Mouse (Mus musculus): Measurements from ENCODE around the gene Rhog.
A peak's percentile ranks its signal among the peaks of the same experiment; 100 is the strongest.
"Not testable (repeated sequence)": the region's sequence is repeated elsewhere in the genome, so short reads cannot be mapped to it uniquely, and the experiment has no call there.

Rhog gene

DNA sequence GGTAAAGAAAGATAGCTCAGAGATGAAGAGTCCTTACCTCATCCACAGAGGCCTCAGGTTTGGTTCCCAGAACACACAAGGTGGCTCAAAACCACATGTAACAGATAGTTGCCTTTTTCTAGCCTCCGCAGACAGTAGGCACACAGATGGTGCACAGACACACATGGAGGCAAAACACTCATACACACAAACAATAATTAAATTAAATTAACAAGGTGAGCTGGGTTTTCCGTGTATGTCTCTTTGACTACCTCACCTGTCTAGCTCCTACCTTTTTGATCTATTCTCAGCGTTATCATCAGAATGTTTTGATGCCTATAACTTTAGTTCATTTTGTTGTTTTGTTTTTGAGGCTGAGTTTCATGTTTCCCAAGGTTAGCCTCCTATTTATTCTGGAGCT is at the start of gene Rhog:
Gene Rhog (minus strand): TSS at position 101 of the 400 bp plus-strand sequence.
- DNase-seq (ENCODE audit: low spot score), result no peak

DNA sequence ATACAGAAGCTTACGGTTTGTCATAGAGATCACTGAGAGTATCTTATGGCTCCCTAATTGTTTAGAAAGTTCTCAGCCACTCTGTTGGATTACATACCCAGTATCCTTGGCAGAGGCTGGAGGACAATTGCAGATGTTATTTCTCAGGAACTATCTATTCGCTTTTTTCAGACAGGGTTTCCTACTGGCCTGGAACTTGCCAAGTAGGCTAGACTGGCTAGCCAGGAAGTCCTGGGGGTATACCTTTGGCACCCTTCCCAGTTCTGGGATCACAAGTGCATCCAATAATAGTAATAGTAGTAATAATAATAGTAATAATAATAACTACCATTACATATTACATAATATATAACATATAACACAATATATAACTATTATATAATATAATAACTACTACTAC is 49.7 kb upstream of the Rhog start:
- DNase-seq (ENCODE audit: low spot score), result no peak

DNA sequence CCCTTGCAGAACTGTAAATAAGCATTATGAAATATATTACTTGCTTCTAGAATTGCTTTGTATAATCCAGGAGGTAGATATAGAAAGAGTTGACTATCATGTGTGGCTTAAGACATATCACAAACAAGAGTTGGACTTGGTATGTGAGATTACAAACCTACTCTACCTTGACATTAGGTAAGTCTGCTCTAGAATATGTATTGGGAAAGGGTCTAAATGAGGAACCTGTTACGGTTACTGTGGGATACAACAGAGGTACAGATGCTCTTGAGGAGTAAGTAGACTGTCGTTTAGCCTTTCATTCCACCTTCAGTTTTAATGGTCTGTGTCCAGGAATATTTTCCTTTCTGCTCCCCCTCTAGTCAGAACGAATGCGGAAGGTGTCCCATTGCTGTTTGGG is 46.6 kb upstream of the Rhog start:
- no peak for DNase-seq (ENCODE audit: low spot score)

DNA sequence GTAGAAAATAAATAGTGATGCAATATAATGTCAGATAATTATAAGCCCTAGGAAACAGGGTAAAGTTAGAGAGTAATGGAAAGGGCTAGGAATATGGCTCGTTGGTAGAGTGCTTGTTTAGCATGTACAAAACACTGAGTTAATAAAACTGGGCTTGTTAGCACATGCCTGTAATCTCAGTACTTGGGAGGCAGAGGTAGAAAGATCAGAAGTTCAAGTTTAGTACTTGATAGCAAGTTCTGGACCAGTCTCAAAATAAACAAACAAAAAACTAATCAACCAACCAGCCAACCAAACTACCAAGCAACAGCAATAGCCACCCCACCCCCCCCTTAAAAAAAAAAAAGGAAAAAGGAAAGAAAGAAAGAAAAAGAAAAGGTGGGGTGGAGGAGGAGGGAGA is 44.9 kb upstream of the Rhog start:
- no peak for DNase-seq (ENCODE audit: low spot score)

- peak; percentile 32 for DNase-seq (ENCODE audit: low spot score)
Observed at GRCm38 (mm10) chr7:102293234-102293633, 37.4 kb upstream of the Rhog start.

- no peak for DNase-seq (ENCODE audit: low spot score)
Observed at GRCm38 (mm10) chr7:102292228-102292627, 36.4 kb upstream of the Rhog start.

- DNase-seq (ENCODE audit: low spot score), result no peak
Observed at GRCm38 (mm10) chr7:102289466-102289865, 33.6 kb upstream of the Rhog start.

DNA sequence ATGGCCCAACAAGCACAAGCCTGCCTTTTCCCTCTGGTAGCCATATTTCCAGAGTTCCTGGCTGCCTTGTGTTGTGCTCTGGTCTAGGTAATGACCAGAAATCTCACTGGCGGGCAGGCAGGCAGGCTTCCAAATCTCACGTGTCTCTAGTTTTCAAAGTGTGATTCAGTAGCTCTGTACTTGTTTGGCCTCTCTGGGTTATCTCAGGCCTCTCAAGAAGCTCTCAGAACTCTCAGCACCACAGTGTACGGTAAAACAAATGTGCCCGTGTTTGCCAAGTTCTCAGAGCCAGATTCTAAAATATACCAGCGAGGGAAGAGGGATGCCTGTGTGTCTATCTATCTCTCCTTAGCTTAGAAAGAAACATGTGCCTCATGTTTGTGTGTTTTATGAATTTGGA is 26.4 kb upstream of the Rhog start:
- no peak for DNase-seq (ENCODE audit: low spot score)

DNA sequence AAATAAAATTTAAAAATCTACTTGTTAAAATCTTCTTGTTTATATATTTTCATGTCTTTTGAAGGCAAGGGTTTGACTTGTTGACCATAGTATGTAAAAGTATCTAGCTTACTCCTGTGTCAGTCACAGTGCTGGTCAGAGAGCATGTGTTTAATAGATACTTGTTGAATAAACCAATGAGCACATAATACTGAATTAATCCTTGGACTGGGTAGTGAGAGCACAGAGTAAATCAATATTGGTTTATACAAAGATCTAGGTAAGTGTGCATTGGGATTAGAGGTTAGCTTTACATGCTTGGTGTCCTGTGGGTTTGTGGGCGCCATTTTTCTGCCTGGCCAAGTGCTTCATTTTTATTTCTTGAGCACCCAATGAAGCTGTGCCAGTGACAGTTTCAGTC is 25.5 kb upstream of the Rhog start:
- no peak for DNase-seq (ENCODE audit: low spot score)

GRCm38 (mm10) chr7:102272422-102272948 is 16.6 kb upstream of the Rhog start:
- DNase-seq (ENCODE audit: low spot score), result no peak

- DNase-seq (ENCODE audit: low spot score), result no peak
Observed at GRCm38 (mm10) chr7:102268395-102268748, 12.5 kb upstream of the Rhog start.

GRCm38 (mm10) chr7:102267601-102268394 is 11.9 kb upstream of the Rhog start, which contains the start of gene Stim1:
Gene Stim1 (plus strand): TSS chr7:102267806.
- peak; percentile 86 for DNase-seq (ENCODE audit: low spot score)

DNA sequence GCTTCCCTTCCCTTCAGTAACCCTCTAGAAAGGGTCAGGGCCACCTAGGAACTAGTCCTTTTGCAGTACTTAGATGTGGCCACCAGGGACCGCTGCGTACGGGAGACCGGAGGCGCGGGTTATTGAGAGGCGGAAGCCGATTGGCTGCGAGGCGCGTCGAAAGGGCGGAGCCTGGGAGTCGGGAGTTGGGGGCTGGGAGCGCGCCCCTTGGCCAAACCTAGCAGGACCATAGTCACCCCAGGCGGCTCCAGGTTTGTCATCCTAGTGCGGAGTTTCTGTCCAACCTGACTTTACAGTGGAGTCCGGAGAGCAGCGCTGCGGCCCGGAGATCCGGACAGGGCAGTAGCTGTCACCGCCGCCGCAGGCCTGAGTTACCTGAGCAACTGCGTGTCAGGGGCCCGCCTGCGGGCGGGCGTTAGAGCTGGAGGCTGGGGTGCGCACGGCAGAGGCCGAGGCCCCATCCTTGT is 11.3 kb upstream of the Rhog start:
- DNase-seq (ENCODE audit: low spot score), result peak; percentile 94

GRCm38 (mm10) chr7:102266401-102267042 is 10.7 kb upstream of the Rhog start:
- DNase-seq (ENCODE audit: low spot score), result no peak

DNA sequence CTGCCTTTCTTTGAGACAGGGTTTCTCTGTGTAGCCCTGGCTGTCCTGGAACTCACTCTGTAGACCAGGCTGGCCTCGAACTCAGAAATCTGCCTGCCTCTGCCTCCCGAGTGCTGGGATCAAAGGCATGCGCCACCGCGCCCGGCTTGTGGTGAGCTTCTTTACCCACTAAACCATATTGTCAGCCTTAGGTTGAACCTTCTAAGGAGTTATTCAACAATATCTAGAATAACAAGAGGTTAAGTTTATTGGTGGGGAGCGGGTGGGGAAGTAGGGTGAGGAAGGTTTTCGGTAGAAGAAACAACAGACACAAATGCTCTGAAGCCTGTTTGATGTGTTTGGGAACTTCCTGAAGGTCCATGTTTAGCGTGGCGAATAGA is 10.2 kb upstream of the Rhog start:
- not testable (repeated sequence) for DNase-seq (ENCODE audit: low spot score)

DNA sequence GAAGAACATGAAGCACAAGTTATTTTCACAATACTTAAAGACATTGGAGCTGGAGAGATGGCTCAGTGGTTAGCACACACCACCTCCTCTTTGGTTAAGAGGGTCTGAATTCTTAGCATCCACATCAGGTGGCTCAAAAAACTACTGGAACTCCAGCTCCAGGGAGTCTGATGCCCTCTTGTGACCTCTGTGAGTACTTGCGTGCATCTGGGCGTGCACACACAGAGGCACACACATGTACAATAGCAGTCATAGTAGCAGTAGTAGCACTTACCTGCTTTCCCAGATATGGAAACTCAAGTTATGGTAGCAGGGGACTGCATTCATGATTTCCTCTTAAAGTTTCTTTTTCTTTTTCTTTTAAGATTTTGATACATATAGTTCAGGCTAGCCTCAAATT is 7.2 kb upstream of the Rhog start:
- no peak for DNase-seq (ENCODE audit: low spot score)

DNA sequence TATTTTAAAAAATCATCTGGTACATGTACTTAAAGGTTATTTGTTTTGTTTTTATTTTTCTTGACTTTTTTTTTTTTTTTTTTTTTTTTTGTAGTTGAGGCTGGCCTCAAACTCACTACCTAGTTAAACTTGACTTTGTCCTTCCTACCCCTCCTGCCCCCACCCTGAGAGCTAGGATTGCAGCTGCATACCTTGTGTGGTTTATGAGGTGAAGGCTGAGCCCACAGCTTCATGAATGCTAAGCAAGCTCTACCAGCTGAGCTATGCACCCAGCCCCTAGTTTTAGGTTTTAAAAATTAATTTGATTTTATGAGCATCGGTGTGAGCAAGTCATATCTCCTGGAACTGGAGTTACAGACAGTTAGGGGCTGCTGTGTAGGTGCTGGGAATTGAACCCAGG is 4.7 kb upstream of the Rhog start:
- DNase-seq (ENCODE audit: low spot score), result no peak

DNA sequence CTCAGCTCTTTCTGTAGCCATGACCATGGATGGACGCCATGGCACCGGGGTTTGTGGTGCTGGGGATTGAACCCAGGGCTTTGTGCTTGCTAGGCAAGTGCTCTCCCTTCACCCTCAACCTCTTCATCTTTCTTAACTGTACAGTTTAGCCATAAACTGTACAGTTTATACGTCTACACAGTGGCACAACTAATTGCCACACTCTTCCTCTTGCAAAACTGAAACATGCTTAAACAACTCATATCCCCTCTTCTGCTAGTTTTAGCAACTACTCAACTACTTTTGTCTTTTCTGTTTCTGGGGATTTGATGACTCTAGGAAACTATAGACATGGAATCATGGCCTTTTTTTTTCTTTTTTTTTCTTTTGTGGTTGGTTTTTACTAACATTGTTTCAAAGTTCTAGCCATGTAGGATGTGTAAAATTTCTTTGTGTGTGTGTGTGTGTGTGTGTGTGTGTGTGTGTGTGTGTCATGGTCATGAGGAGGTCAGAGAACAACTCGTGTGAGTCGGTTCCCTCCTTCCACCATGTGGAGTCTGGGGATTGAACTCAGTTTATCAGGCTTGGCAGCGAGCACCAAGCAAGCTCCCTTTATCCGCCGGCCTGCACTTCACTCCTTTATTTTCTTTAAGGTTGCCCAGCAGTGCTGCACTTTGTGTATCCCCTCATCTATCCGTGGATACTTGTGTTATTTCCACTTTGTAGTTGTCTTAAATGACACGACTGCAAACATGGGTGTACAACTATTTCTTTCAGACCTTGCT is 4.0 kb upstream of the Rhog start:
- no peak for DNase-seq (ENCODE audit: low spot score)

- DNase-seq (ENCODE audit: low spot score), result no peak
Observed at GRCm38 (mm10) chr7:102258753-102259152, 2.9 kb upstream of the Rhog start.

DNA sequence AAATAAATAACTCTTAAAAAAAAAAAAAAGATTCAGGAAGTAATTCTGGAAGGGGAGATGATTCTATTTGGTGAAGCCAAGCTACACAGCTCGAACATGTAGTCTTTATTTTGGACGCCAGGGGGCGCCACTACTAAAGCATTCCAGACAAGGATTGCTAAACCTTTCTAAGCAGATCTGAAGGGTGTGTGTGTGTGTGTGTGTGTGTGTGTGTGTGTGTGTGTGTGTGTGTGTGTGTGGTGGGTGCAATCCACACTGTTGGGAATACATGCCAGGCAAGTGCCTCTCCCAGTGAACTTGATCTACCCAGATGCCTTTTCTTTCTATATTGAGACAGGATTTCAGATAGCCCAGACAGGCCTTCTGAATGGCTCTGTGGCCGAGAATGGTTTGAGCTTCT is 2.3 kb upstream of the Rhog start:
- DNase-seq (ENCODE audit: low spot score), result peak; percentile 51

DNA sequence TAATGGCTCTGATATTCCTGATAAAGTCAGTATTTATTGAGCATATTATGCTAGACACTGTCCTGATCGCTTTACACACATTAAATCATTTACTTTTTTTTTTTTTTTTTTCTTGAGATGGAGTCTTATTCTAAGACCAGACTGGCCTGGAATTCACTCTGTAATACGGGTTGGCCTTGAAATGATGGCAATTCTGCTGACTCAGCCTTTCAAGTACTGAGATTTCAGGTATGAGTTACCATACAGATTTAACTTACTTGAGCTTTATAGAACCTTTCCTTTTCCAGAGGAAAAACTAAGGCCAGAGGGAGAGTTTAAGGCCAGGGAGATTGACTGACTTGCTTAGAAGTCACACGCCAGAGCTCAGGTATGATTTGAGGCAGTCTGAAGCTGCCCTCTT is 782 bp upstream of the Rhog start:
- DNase-seq (ENCODE audit: low spot score), result no peak

DNA sequence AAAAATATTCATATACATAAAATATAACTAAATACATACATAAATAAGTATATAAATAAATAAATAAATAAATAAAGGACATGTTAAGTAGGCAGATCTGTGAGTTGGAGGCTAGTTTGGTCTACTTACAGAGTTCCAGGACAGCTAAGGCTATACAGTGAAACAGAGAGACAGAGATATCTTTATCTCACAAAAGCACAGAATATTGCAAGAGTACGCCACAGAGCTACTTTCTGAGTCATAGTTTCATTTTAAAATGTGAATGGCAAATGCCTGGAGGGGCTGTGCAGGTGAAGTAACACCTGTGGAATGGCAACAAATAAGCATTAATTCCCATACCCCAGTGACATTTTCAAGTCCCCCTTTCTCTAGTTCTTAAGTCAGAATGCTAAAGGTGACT is 2.2 kb downstream of the Rhog start:
- DNase-seq (ENCODE audit: low spot score), result no peak

All from yolk sac, embryonic 10.5 days (tissue).